Mouse (Mus musculus): Measurements from ENCODE around the gene Glrx5. TPM values are rescaled to one million over a fixed set of nuclear protein-coding genes. Genes with fewer than 3 reads are reported as not detected.

The Glrx5 gene
- polyA plus RNA-seq, 1 experiment from 2014 or later, result 186 TPM

DNA sequence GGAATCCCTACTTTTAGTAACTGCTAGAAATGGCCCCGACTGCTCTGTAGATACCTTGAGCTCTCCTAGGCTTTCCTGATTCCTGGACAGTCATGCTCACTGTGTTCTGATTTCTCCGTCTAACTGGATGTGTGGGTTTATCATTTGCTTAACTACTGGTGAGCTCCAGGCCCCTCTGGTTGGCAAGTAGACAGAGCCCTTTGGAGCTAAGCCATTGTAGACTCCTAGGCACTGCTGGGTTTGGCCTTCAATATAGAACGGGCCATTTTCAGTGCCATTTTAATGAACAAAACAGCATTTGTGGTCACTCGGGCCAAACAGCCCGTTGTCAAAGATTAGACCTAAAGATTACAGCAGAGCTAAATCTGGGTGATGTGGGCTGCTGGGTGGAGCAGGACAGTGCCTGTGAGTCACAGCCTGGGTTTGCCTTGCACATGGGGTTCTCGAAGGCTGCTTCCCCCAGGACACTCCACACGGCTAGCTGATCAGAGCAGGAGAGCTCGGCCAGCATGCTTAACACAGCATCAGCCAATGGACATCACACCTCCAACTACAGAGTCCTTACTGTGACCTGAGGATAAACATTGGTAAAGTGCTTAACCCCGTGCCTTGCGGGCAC is 40.3 kb upstream of the Glrx5 start:
- TF ChIP-seq CTCF (IDR thresholded peaks at IDR 0.05; ENCODE audit: low read depth), result no peak
- H3K27ac ChIP-seq (ENCODE audit: low read depth), result no peak overlapping the region
- DNase-seq, result no peak
- no peaks in the 10 kb centered on the region for H3K4me1 ChIP-seq (ENCODE audit: insufficient read depth)
- no peak overlapping the region for H3K4me2 ChIP-seq
- ATAC-seq (ENCODE audit: insufficient read depth), result no peak
- no peak overlapping the region for H3K4me3 ChIP-seq (ENCODE audit: low read depth, low read length)
- H3K9ac ChIP-seq, result no peak overlapping the region
- H3K27me3 ChIP-seq (ENCODE audit: insufficient read depth, low read length), result peaks cover 11% of the 10 kb centered on the region
- 76% methylated on average over 10 of the region's 10 CpGs for WGBS
- no peaks in the 10 kb centered on the region for H3K9me3 ChIP-seq (ENCODE audit: low read depth, low read length)
- no peaks in the 10 kb centered on the region for H3K36me3 ChIP-seq (ENCODE audit: insufficient read depth)

DNA sequence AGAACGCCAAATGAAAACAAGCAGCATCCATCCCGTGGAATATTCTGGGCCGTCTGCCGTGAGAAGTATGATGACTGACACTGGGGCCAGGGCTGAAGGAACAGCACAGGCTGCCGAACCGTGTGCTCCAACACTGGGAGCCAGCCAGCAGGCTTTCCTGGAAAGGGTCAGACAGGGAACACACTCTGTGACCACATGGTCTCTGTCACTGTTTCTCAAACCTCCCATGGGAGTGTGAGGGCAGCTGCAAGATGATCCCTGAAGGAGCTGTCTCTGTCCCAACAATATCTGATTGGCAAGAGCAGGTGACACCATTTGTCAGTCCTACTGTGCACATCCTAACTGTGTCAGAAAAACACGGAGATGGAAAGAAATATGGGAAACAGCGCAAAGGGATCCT is 39.6 kb upstream of the Glrx5 start:
- peaks cover 11% of the 10 kb centered on the region for H3K27me3 ChIP-seq (ENCODE audit: insufficient read depth, low read length)
- no peaks in the 10 kb centered on the region for H3K36me3 ChIP-seq (ENCODE audit: insufficient read depth)
- 63% methylated on average over 8 of the region's 8 CpGs for WGBS
- TF ChIP-seq CTCF (IDR thresholded peaks at IDR 0.05; ENCODE audit: low read depth), result no peak
- no peak for DNase-seq
- H3K9ac ChIP-seq, result no peak overlapping the region
- H3K9me3 ChIP-seq (ENCODE audit: low read depth, low read length), result no peaks in the 10 kb centered on the region
- H3K27ac ChIP-seq (ENCODE audit: low read depth), result no peak overlapping the region
- no peak overlapping the region for H3K4me2 ChIP-seq
- no peak overlapping the region for H3K4me3 ChIP-seq (ENCODE audit: low read depth, low read length)
- ATAC-seq (ENCODE audit: insufficient read depth), result no peak
- H3K4me1 ChIP-seq (ENCODE audit: insufficient read depth), result no peaks in the 10 kb centered on the region

- Histone ChIP-seq H3K4me3 (ENCODE audit: low read depth, low read length) (no peak overlapping the region), H3K36me3 (ENCODE audit: insufficient read depth) (no peaks in the 10 kb centered on the region), H3K4me2 (no peak overlapping the region), H3K27me3 (ENCODE audit: insufficient read depth, low read length) (peaks cover 11% of the 10 kb centered on the region), H3K4me1 (ENCODE audit: insufficient read depth) (no peaks in the 10 kb centered on the region), H3K9me3 (ENCODE audit: low read depth, low read length) (no peaks in the 10 kb centered on the region), H3K27ac (ENCODE audit: low read depth) (no peak overlapping the region), H3K9ac (no peak overlapping the region)
- 77% methylated on average over 12 of the region's 12 CpGs for WGBS
- no peak for DNase-seq
- TF ChIP-seq CTCF (IDR thresholded peaks at IDR 0.05; ENCODE audit: low read depth), result no peak
- ATAC-seq (ENCODE audit: insufficient read depth), result no peak
These were observed 37.1 kb upstream of the Glrx5 start for GRCm38 (mm10) chr12:104995259-104995876.

- no peak overlapping the region for H3K27ac ChIP-seq (ENCODE audit: low read depth)
- whole genome bisulfite sequencing, result 81% methylated on average over 9 of the region's 9 CpGs
- H3K27me3 ChIP-seq (ENCODE audit: insufficient read depth, low read length), result peaks cover 11% of the 10 kb centered on the region
- ATAC-seq (ENCODE audit: insufficient read depth) (no peak), DNase-seq (no peak)
- no peak for TF ChIP-seq CTCF (IDR thresholded peaks at IDR 0.05; ENCODE audit: low read depth)
- H3K36me3 ChIP-seq (ENCODE audit: insufficient read depth), result no peaks in the 10 kb centered on the region
- H3K9me3 ChIP-seq (ENCODE audit: low read depth, low read length), result no peaks in the 10 kb centered on the region
- no peak overlapping the region for H3K4me3 ChIP-seq (ENCODE audit: low read depth, low read length)
- no peak overlapping the region for H3K9ac ChIP-seq
- H3K4me2 ChIP-seq, result no peak overlapping the region
- H3K4me1 ChIP-seq (ENCODE audit: insufficient read depth), result no peaks in the 10 kb centered on the region
These were observed 36.3 kb upstream of the Glrx5 start for GRCm38 (mm10) chr12:104996012-104996728.

GRCm38 (mm10) chr12:104997159-104997558 is 35.3 kb upstream of the Glrx5 start:
- no peaks in the 10 kb centered on the region for H3K9me3 ChIP-seq (ENCODE audit: low read depth, low read length)
- no peak overlapping the region for H3K4me2 ChIP-seq
- H3K9ac ChIP-seq, result no peak overlapping the region
- H3K4me1 ChIP-seq (ENCODE audit: insufficient read depth), result no peaks in the 10 kb centered on the region
- peaks cover 11% of the 10 kb centered on the region for H3K27me3 ChIP-seq (ENCODE audit: insufficient read depth, low read length)
- no peak overlapping the region for H3K4me3 ChIP-seq (ENCODE audit: low read depth, low read length)
- H3K36me3 ChIP-seq (ENCODE audit: insufficient read depth), result no peaks in the 10 kb centered on the region
- WGBS, result 71% methylated on average over 10 of the region's 10 CpGs
- TF ChIP-seq CTCF (IDR thresholded peaks at IDR 0.05; ENCODE audit: low read depth), result no peak
- no peak for DNase-seq
- H3K27ac ChIP-seq (ENCODE audit: low read depth), result no peak overlapping the region
- ATAC-seq (ENCODE audit: insufficient read depth), result no peak

DNA sequence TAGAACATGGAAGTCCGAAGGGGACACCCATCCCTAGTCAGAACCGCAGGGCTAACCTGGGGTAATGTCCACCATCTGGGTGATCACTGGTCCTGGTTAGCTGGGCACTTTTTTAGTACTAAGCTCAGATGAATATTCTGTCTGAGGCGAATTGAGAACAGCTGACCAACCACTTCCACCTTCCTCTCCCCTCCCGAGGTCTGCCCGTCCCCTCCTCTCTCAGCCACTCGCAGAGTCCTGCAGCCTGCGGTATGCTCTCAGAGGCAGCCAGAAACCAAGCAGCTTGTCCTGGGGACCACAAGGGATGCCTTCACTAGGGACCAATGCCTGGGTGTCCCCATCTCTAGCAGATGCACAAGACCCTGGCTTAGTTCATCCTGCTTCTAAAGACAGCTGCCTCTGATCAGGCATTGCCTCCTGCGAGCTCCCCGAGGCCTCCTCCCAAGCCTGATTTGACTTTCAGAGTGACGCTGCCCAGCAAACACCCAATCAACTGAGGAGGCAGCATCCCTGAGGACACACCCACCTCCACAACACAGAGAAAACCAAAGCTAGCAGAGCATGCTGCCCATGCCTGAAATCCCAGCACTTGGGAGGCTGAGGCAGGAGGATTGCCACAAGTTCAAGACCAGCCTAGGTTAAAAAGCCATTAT is 34.7 kb upstream of the Glrx5 start:
- WGBS, result 74% methylated on average over 10 of the region's 10 CpGs
- no peaks in the 10 kb centered on the region for H3K4me1 ChIP-seq (ENCODE audit: insufficient read depth)
- ATAC-seq (ENCODE audit: insufficient read depth), result no peak

GRCm38 (mm10) chr12:104998541-104998940 is 33.9 kb upstream of the Glrx5 start:
- no peak for ATAC-seq (ENCODE audit: insufficient read depth)

More for the DNA sequence above, 34.7 kb upstream of the Glrx5 start:
- H3K9me3 ChIP-seq (ENCODE audit: low read depth, low read length), result no peaks in the 10 kb centered on the region
- no peak for TF ChIP-seq CTCF (IDR thresholded peaks at IDR 0.05; ENCODE audit: low read depth)
- no peak for DNase-seq
- H3K36me3 ChIP-seq (ENCODE audit: insufficient read depth), result no peaks in the 10 kb centered on the region
- no peak overlapping the region for H3K4me2 ChIP-seq
- H3K27me3 ChIP-seq (ENCODE audit: insufficient read depth, low read length), result peaks cover 11% of the 10 kb centered on the region
- no peak overlapping the region for H3K9ac ChIP-seq
- H3K4me3 ChIP-seq (ENCODE audit: low read depth, low read length), result no peak overlapping the region
- H3K27ac ChIP-seq (ENCODE audit: low read depth), result no peak overlapping the region

More at GRCm38 (mm10) chr12:104998541-104998940, 33.9 kb upstream of the Glrx5 start:
- Histone ChIP-seq H3K9me3 (ENCODE audit: low read depth, low read length) (no peaks in the 10 kb centered on the region), H3K27me3 (ENCODE audit: insufficient read depth, low read length) (peaks cover 7% of the 10 kb centered on the region; the same call in 1 of the 2 replicates), H3K4me2 (no peak overlapping the region), H3K4me1 (ENCODE audit: insufficient read depth) (no peaks in the 10 kb centered on the region), H3K27ac (ENCODE audit: low read depth) (no peak overlapping the region), H3K4me3 (ENCODE audit: low read depth, low read length) (no peak overlapping the region), H3K9ac (no peak overlapping the region), H3K36me3 (ENCODE audit: insufficient read depth) (no peaks in the 10 kb centered on the region)
- no peak for DNase-seq
- TF ChIP-seq CTCF (IDR thresholded peaks at IDR 0.05; ENCODE audit: low read depth), result no peak
- WGBS, result 57% methylated on average over 6 of the region's 6 CpGs
